Mouse (Mus musculus) stomach, postnatal 0 days (tissue): ENCODE data around the gene Psmd8.

Experiments used
- CTCF ChIP-seq: IDR thresholded peaks from 2 replicates; pipeline ENCODE4 v1.5.1; 2016; ENCODE audit warnings: antibody characterized with exemption, low read depth, mild to moderate bottlenecking, moderate library complexity
- EP300 ChIP-seq: optimal IDR thresholded peaks from 2 replicates; pipeline ENCODE3; 2016; ENCODE audit warnings: antibody characterized with exemption

GRCm38 (mm10) chr7:29148771-29149170 lies 31.7 kb downstream of the Psmd8 start:
- TF ChIP-seq CTCF (no peak), EP300 (no peak)
